Mouse (Mus musculus) kidney, adult 2 months (tissue): Measurements from ENCODE around the gene Srpk2. TPM values are rescaled to one million over a fixed set of nuclear protein-coding genes. Genes with fewer than 3 reads are reported as not detected.

Source experiments
- DNase-seq: peaks from one replicate; pipeline ENCODE4 v3.0.0; 2021
- H3K27ac ChIP-seq: fragments of 200-500 bp; 2 replicates; pipeline ENCODE4 v1.5.1; 2012; ENCODE audit warnings: low read depth, low read length, control low read depth, inconsistent platforms; ENCODE audit not compliant: insufficient read depth
- H3K27me3 ChIP-seq: fragments of 200-500 bp; replicated peaks from 2 replicates; pipeline ENCODE4 v1.6.1; 2012; ENCODE audit warnings: mild to moderate bottlenecking, moderate library complexity, low read length, inconsistent platforms; ENCODE audit not compliant: control insufficient read depth, insufficient read depth
- H3K36me3 ChIP-seq: fragments of 200-500 bp; 2 replicates; pipeline ENCODE4 v1.6.1; 2012; ENCODE audit warnings: mild to moderate bottlenecking, moderate library complexity, low read length, inconsistent platforms; ENCODE audit not compliant: control insufficient read depth, insufficient read depth
- H3K4me1 ChIP-seq: fragments of 200-500 bp; 2 replicates; pipeline ENCODE4 v1.6.1; 2011; ENCODE audit warnings: low read length; ENCODE audit not compliant: control insufficient read depth, insufficient read depth
- H3K4me3 ChIP-seq: fragments of 200-500 bp; 2 replicates; pipeline ENCODE4 v1.5.1; 2011; ENCODE audit warnings: mild to moderate bottlenecking, low read depth, low read length, control low read depth; ENCODE audit not compliant: insufficient read depth
- CTCF ChIP-seq: fragments of 200-500 bp; conservative IDR thresholded peaks from 2 replicates; pipeline ENCODE4 v1.5.1; 2011; ENCODE audit warnings: low read depth, mild to moderate bottlenecking, control low read depth, low read length, moderate library complexity, mixed read lengths; ENCODE audit not compliant: insufficient read depth, insufficient read length
- POLR2A ChIP-seq: fragments of 200-500 bp; IDR thresholded peaks from one replicate; pipeline ENCODE4 v1.6.1; 2011; ENCODE audit warnings: low read depth, low read length, control low read depth
- WGBS: fragments of 180-500 bp; shearing (Covaris S2); methylation state at CpG from one replicate; pipeline ENCODE4 v1.1.7; 2018; 5-methylcytosine and 5-hydroxymethylcytosine counted together
- polyA plus RNA-seq: library from polyadenylated mRNA; depleted of rRNA; stranded (reverse); fragments of >200 nt; gene quantifications from 2 replicates; pipeline ENCODE4 v1.2.3, GENCODE M21; 2012; rRNA removed

The Srpk2 gene
- 6.2 and 6.6 TPM in 2 replicates for polyA plus RNA-seq

GRCm38 (mm10) chr5:23684517-23684916, at the start of gene Srpk2:
TSS of gene Srpk2 (minus strand) at chr5:23684617.
- whole genome bisulfite sequencing: 63% methylated on average over 1 of the region's 1 CpGs
- Histone ChIP-seq H3K4me1 (no peaks in the 10 kb centered on the region), H3K4me3 (no peak within 1 kb of the TSS), H3K36me3 (no peaks in the 10 kb centered on the region), H3K27ac (no peak within 1 kb of the TSS), H3K27me3 (no peaks in the 10 kb centered on the region; the same call in 1 of the 2 replicates)
- TF ChIP-seq POLR2A (no peak), CTCF (no peak)
- no peak for DNase-seq

GRCm38 (mm10) chr5:23721956-23722355, 37.5 kb upstream of the Srpk2 start:
- no peak for TF ChIP-seq CTCF
- TF ChIP-seq POLR2A: no peak
- Histone ChIP-seq H3K27me3 (no peaks in the 10 kb centered on the region), H3K27ac (no peak overlapping the region), H3K4me1 (no peaks in the 10 kb centered on the region), H3K4me3 (no peak overlapping the region), H3K36me3 (no peaks in the 10 kb centered on the region)
- no peak for DNase-seq
- 93% methylated on average over 2 of the region's 2 CpGs for WGBS

GRCm38 (mm10) chr5:23718881-23719328, 34.5 kb upstream of the Srpk2 start:
- TF ChIP-seq POLR2A (no peak), CTCF (no peak)
- Histone ChIP-seq H3K27me3 (no peaks in the 10 kb centered on the region), H3K36me3 (no peaks in the 10 kb centered on the region), H3K4me3 (no peak overlapping the region), H3K27ac (no peak overlapping the region), H3K4me1 (no peaks in the 10 kb centered on the region)
- 74% methylated on average over 4 of the region's 4 CpGs for WGBS
- no peak for DNase-seq

GRCm38 (mm10) chr5:23718182-23718534, 33.7 kb upstream of the Srpk2 start:
- DNase-seq: no peak
- TF ChIP-seq CTCF (no peak), POLR2A (no peak)
- H3K4me3 ChIP-seq: no peak overlapping the region
- H3K27ac ChIP-seq: no peak overlapping the region
- WGBS: 60% methylated on average over 1 of the region's 1 CpGs
- H3K27me3 ChIP-seq: no peaks in the 10 kb centered on the region
- no peaks in the 10 kb centered on the region for H3K4me1 ChIP-seq
- H3K36me3 ChIP-seq: no peaks in the 10 kb centered on the region

GRCm38 (mm10) chr5:23717469-23718181, 33.2 kb upstream of the Srpk2 start:
- 77% methylated on average over 3 of the region's 3 CpGs for WGBS
- DNase-seq: no peak

GRCm38 (mm10) chr5:23713401-23714335, 29.3 kb upstream of the Srpk2 start:
- H3K27ac ChIP-seq: no peak overlapping the region
- TF ChIP-seq CTCF (no peak), POLR2A (no peak)
- H3K36me3 ChIP-seq: no peaks in the 10 kb centered on the region
- no peaks in the 10 kb centered on the region for H3K27me3 ChIP-seq
- H3K4me1 ChIP-seq: no peaks in the 10 kb centered on the region
- no peak overlapping the region for H3K4me3 ChIP-seq
- DNase-seq: no peak
- WGBS: 91% methylated on average over 8 of the region's 8 CpGs

More at GRCm38 (mm10) chr5:23717469-23718181, 33.2 kb upstream of the Srpk2 start:
- Histone ChIP-seq H3K4me3 (no peak overlapping the region), H3K36me3 (no peaks in the 10 kb centered on the region), H3K27me3 (no peaks in the 10 kb centered on the region), H3K4me1 (no peaks in the 10 kb centered on the region), H3K27ac (no peak overlapping the region)
- TF ChIP-seq POLR2A (no peak), CTCF (no peak)
